Mouse (Mus musculus): ENCODE measurements at regions not wholly inside any gene's neighbourhood (a gene's known extent, or its start where the extent isn't known, plus 50 kb on each side); places are given as distances from the start of the nearest gene placed in this dataset.

DNA sequence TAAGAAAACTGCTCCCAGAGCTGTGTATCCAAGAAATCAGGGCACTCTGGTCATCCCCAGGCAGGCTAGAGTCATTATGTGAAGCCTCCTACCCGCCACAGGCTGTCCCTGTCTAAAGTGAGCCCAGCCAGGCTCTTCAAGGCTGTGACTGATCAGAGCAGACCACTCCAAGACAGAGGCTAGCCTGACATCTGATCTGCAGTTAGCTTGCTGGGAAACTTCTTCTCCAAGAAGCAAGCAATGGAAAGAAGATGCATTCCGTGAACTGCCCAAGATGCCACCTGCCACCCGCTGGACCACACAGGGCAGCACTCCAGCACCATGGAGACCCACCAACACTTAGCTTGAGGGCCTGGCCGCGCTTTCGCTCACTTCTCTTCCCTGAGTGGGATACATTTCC, 323.2 kb downstream of the Wdr11 start:
- no peak for DNase-seq (ENCODE audit: low spot score in 2 of 2)

DNA sequence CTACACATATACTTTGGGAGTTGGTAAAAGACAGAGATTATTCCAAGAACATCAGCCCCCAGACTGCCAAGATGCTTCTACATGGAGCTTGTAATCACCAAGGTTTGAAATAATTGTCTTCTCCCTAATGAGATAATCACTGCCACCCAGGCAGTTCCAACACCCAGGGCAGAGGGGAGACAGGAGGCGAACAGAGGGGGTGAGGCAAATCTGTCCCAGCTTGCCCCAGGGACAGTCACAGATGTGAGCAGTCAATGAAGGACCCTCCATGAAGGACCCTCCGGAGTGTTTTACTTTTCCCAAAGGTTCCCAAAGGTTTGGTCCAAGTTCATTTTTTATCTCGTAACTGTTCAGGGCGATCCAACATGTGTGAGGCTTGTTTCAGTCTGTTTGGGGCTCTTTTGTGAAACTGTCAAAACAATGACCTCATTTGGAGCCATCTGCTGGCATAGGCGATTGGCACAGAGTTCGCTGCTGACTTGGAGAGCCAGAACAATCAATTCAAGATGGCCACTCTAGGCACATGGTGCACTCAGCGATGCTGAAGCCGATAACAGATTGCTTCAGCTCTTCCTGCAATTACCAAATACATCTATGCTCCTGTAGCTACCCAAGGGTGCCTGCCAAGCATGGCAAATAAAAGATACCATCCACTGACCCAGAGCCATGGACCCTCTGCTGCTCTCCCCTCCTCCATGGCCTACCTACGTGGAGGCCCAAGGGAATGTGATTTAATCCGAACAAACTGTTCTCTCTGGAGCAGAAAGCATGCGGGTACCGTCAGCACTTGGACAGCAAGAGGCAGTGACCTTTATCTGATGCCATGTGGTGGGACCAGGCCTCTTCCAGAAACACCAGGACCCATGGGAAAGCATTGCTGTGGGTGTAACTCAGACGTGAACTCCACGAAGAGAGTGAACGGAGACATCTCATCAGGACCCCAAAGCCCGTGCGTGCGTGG, 326.9 kb downstream of the Wdr11 start:
- DNase-seq (ENCODE audit: low spot score in 2 of 2) = peak in 1 of 2 experiments; percentile 8

DNA sequence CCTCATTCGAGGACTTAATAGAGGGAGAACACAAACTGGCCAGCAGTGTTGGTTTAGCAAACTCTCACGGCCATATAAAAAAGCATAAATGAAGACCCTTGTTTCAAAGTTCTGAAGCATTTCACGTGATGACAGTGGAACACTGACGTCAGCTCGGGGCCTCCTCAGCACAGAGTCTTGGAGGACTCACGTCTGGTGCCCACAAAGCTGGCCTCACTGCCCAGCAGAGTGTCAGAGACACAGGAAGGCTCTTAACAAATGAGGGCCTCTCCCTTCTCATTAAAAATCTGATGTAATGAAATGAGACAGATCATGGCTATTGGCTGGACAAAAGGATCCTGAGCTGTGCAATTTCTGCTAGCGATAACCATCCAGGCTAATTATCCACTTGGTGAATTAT, 330.6 kb downstream of the Wdr11 start:
- no peak for DNase-seq (ENCODE audit: low spot score in 2 of 2)

DNA sequence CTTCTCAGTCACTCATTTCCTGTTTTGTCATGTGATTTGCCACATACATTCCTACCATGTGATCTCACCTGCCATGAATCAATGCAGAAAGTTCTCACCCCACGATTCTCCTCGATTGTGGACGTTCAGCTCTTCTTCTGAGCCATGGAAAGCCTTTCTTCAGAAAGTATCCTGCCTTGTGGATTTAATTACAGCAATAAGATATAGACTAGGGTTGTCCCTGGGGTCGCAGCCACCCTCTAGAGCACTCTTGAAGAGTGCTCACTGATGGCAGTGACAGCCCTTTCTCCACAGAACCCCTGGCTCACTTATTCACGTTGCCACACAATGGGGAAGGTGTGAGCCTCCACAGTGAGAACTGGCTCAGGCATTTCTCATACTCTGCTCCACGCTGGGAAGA, 345.1 kb downstream of the Wdr11 start:
- no peak for DNase-seq (ENCODE audit: low spot score in 2 of 2)

DNA sequence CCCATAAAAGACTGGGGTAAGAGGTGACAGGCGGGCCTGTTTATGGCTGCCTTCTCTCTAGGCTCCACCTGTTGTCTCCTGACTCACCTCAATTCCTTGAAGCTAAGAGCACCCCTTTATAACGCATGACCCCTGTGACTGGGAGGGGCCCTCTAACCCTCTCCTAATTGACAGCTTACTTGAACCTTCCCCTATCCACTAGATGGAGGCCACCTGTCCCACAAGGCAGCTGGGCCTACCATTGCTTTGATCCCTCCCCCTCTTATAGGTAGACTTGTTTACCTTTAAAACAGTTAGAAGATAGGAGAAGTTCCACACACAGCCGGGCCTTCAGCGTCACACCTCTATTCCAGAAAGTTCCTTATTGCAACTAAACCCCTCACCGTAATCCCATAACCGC, 346.1 kb downstream of the Wdr11 start:
- no peak for DNase-seq (ENCODE audit: low spot score in 2 of 2)

DNA sequence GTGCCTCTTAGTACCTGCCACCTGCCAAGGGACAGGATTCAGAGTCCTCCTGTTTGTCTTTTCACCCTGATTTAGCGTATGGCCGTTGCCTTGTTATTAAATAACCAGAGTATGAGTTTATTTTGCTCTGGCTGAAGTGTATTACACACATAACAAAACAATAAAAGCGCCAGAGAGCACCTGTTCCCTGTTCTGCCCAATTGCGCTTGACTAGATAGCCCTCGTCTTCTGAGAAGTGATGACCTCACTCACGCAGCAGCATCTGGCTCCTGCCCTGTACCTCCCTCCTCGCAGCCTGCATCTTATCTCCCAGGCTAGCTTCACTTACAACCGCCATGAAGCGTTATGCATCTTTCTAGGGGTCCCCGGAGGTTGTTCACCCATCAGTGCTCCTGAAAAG, 346.5 kb downstream of the Wdr11 start:
- no peak for DNase-seq (ENCODE audit: low spot score in 2 of 2)

DNA sequence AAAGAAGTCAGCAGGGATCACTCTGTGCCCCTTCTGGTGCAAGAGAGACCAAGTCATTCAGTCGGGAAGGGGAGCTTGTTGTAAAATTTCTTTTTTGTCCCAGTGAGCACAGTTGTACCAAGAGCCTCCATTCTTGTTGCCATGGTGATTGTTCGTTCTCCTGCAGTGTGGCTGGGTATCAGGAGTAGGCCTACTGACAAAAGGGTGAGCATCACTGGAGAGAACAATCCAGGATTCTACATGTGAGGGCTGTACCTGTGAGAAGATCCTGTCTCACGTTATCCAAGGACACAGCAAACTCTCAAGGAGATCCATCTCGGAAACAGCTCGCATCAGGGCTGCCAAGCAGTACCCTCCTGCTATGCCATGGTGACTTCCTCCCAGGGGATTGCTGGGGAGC, 347.6 kb downstream of the Wdr11 start:
- no peak for DNase-seq (ENCODE audit: low spot score in 2 of 2)

DNA sequence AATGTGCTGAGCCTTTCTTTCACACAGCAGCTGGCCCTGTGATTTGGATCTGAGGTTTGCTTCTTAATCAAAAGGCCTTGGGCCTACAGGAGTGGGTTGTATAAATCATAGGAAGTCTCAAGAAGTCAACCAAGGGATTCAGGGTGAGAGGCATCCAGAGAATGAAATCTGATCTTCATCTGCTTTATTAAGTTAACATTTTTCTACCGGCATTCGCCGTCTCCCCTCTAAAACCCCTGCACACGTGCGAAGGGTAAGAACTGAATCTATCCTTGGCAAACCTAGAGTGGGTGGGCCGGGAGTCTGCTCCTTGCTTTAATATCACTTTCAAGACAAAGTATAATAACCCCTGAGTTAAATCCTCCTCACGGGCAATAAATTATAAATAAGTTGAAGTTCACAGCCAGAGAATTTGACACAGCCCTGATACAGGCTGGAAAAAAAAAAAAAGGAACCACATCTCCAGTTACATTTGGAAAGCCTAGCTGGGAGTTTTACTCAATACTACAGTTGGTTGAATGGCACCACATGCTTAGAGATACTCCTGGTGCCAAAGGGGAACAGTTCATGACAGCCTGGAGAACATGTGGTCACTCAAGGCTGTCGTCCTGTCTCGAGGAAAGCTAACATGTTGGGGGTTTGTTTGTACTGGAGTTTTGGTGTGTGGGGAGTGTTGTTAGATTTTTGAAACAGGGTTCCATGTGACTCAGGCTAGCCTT, 349.8 kb downstream of the Wdr11 start:
- DNase-seq (ENCODE audit: low spot score in 2 of 2) = no peak

DNA sequence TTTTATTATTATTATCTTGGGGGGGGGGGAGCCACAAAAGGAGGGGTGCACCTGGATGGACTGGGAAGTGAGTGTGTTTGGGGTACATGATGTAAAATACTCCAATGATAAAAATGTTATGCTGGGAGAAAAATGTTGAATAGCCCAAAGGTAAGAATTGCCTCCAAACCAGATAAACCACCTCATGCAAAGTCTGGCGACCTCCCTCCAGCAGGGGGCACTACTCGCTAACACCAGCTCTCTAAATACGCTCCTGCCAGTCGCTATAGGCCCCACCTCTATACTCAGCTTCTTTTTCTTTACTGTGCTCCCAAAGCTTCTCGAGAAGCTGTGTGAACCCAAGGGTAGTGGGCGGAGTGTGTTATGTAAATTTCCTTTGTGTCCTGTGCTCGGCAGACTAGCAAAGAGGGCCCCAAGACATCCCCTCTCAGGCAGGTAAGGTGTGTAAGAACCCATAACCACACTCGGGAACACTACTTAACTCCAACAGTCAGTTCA, 357.0 kb downstream of the Wdr11 start:
- no peak for DNase-seq (ENCODE audit: low spot score in 2 of 2)

DNA sequence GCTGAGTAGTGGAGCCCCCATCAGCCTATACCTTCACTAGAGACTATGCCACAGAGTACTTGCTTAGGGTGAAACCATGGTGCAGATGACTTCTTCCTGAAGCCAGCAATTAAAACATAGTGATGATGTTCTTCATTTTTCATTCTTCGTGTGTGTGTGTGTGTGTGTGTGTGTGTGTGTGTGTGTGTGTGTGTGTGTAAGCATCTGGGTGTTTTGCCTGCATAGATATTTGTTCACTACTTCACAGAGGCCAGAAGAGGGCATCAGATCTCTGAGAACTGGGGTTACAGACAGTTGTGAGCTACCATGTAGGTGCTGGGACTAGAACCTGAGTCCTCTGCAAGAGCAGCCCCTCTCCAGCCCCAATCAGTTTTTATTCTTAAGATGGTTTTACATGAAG, 358.8 kb downstream of the Wdr11 start:
- DNase-seq (ENCODE audit: low spot score in 2 of 2) = no peak

DNA sequence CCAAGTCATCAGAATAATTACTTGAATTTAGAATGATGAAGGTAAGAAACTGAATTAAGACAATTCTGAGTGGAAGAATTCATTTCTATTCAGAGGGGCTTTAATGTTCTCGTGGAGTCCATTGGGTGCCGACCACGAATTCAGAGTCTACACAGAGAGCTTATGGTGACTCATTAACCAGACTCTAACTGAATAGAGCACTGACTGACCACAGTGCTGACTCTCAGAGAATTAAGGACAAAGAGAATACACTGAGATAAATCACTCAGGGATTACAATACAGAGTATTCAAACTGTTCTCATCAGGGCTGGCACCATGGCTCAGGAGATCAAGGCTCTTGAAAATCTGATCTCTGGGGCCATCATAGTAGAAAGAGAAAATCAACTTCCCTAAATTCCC, 366.7 kb downstream of the Wdr11 start:
- DNase-seq (ENCODE audit: low spot score in 2 of 2) = no peak

DNA sequence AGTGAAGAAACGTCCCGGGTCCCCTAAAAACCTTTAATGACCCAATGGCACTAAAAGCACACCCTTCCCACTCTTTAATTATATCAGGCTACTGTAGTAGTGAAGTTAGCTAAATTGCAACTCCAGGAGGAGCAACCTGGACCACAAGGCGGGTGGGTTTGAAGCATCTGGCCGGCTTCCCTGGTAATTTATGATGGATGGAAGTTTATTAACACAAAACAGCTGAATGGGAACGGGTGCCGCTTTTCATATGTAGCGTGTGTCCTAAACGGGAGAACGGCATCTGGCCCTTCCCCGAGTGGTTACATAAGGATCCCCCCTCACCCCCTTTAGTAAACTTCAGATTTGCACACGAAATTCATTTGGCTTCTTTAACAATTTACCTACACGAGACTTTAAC, 370.9 kb downstream of the Wdr11 start:
- DNase-seq (ENCODE audit: low spot score in 2 of 2) = no peak

DNA sequence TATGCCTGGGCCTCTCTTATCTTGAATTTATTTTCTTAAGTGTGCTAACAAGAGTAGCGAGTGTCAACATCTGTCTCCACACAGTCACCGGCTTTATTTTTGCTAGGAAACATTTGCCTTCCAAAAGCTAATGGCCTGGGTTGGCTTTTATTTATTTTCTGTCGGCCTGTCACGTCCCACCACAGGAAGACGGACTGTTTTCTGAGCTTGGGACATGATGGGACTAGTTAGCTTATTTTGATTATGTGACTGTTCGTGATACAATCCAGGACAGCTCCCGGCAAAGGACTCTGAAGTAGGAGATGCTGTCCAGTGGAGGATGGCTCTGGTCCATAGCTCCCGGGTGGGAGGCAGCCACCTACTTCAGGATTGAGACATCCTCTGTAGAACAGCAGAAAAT, 372.5 kb downstream of the Wdr11 start:
- no peak for DNase-seq (ENCODE audit: low spot score in 2 of 2)

DNA sequence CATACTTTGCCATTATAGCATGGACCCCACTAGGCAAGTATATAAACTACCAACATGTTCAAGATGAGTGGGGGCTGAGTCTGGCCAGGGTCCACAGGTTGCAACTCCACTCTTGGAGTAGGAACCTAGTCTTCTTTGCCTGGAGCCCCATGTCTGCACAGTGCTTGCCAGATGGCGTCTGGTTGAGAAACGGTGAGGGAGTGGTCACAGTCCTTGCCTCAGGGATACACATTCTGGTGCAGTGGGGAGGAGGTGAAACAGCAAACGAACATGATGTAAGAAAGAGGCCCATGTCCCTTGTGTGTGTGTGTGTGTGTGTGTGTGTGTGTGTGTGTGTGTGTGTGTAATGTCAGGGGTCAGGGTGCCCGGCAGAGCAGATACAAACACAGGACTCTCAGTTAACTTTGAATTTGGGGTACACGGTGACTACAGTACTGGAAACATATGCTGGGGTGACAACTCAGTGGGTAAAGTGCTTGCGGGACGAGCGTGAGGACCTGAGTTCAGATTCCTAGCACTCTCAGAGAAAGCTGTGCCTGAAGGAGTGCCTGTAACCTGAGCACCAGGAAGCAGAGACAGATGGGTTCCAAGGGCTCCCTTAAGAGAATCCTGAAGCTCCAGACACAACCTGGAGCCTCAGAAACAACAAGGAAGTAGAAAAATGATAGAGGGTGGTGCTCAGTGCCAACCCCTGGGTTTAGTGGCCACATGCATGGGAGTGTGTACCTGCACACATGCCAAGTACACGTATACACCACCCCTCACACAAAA, 373.8 kb downstream of the Wdr11 start:
- DNase-seq (ENCODE audit: low spot score in 2 of 2) = no peak

DNA sequence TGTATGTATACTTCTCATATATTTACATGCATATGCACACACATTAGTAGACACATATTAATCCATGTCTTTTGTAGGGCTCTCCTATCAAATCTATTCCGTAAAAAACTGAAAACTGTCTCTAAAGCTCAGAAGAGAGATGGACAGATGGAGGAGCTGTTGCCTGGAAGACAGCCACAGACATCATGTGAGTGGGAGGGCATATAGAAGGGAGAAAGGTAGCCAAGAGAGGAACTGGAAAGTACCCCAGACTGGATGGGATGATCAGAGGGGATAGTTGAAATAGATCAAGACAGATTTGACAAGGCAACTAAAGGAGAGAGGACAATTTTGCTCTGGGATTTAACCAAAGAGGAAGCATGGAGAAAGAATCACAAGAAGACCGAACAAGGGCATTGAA, 375.1 kb downstream of the Wdr11 start:
- DNase-seq (ENCODE audit: low spot score in 2 of 2) = peak; percentile 15 to 47

DNA sequence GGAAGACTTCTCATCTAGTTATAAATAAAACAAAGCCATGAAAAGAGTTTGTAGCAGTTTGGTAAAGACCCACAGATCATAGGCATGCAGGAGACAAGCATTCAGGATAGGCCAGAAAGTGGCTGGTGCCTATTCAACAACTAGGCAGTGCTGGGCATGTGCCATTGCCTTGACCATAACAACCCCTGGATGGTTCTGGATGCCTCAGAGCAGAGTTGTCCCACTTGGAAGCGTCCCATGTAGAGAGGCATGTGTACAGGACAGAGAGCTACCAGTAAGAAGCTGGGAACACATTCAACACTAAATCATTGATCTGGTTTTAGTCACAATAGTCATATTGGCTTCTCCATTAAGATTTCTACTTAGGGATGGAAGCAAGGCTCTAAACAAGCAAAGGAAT, 378.5 kb downstream of the Wdr11 start:
- DNase-seq (ENCODE audit: low spot score in 2 of 2) = no peak

DNA sequence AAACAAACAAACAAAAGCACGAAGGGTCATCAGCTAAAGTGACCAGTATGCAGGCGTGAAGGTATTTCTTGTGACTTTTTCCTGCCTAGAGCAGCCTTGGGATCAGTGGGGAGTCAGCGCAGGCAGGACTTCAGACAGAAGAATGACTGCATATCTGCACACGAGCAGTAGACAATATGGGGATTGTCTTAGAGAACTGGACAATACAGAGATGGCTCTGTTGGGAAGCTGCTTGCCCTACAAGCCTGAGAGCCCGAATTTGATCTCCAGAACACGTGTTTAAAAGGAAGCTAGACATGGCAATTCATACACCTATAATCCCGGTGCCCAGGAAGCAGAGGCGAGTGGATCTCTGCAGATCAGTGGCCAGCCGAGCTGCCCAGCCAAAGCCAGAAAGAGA, 382.5 kb downstream of the Wdr11 start:
- no peak for DNase-seq (ENCODE audit: low spot score in 2 of 2)

DNA sequence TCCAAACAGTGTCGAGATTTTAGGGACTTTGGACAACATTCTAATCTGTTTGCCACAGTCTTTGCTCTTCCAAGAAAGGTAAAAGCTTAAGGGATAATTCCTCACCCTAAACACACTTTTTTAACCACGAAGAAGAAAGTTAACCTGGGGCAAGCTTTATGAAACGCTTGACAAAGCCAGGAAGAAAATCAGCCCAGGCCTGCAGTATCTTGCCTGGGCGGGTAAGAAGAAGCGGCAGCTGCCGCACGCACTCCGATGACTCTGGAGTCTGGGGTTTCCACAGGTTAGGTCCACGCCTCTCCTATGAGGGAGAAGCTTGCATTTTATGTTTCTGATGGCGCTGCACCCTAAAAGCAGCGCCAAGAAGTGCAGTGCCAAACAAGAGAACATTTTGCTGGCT, 383.2 kb downstream of the Wdr11 start:
- DNase-seq (ENCODE audit: low spot score in 2 of 2) = no peak

DNA sequence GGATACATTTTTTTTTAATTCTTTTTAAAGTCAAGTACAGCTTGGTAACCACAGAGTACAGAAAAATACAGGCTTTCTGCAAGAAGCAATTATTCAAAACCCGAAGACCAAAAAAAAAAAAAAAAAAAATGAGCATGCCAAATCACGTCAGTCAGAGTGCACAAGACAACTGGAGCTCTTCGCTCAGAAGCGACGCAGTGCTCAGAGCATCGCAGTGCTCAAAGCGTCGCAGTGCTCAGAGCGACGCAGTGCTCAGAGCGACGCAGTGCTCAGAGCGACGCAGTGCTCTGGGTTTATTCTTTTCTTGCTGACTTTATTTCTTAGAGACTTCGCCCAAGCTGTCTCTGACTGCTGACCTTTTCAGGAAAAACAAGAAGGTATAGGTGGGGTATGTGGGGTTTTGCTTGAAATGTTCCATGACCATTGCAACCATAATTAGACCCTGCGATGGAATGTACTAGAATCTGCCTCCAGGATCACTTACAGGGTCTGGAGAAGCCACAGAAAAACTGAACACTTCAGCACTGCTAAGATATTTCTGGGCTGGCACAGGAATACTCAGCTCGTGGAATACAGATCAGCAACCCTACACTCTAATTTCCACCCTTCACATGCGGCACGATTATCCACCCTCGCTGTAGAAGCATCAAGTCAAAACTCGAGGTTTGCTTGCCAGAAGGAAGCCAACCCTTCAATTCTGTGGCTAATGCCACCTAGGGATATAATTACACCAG, 384.3 kb downstream of the Wdr11 start:
- DNase-seq (ENCODE audit: low spot score in 2 of 2) = peak; percentile 10 to 19

DNA sequence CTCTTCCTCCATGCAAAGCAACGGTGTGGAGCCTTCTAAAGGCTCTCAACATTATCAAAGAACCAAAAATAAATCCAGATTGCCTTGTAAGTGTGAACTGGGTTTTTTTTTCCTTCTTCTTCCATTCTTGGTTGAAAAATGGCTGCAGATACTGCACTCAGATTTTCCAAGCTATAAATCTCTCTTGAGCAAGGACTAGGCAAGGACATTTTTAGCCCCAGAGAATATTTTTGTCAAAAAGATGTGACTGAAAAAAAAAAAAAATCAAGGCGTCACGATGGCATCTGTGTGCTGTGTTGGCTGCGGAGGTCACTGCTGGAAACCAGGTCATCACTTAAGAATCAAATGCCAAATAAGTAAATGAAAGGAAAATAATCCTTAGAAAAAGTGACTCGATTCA, 386.9 kb downstream of the Wdr11 start:
- no peak for DNase-seq (ENCODE audit: low spot score in 2 of 2)

DNA sequence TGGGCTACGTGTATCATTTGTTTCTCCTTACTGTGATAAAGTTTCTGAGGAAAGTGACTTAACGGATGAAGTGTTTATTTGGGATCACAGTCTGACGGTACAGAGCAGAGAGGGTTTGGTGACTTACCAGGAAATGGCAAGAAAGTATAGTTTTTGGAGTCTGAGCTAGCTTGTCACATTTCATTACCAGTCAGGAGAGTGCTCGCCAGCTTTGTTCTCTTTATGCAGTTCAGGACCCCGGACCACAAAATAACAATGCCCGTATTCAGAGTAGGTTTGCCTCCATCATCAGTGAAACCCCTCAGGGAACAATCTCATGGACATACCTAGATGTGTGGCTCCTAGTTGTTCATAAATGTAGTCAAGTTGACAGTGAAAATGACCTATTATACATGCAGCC, 387.7 kb downstream of the Wdr11 start:
- DNase-seq (ENCODE audit: low spot score in 2 of 2) = no peak

DNA sequence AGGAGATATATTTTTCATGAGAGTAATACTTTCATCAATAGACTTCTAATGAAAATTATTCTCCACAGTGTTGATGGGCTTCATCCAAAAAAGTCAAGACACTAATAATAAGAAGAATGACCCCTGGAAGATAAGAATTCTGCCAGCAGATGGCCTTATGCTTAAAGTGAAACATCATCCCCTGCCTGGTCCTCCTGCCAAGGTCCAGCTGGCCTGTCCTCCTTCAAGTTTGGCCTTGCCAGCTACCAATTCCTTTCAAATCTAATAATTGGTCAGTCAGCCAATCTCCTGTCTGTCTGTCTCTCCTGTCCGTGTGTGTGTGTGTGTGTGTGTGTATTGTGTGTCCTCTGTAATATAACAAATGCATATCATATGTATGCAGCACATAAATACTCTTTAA, 388.8 kb downstream of the Wdr11 start:
- no peak for DNase-seq (ENCODE audit: low spot score in 2 of 2)

Data from frontal cortex, postnatal 36 days (tissue).